10 mouse cellular contexts compared by ENCODE assay signal in genomic region chr7:19939555-19940235, GRCm38 (mm10). TPM values are rescaled to one million over a fixed set of nuclear protein-coding genes. Genes with fewer than 3 reads are reported as not detected.
DNase-seq lines count a peak whose midpoint lies in the region; ATAC-seq and TF ChIP-seq lines count a peak whose summit lies in the region.
"Had no signal": no experiment of that assay in that cellular context is flagged by ENCODE, and none has a peak within 500 bp of the region (broad histone marks: within the 10 kb centered on the region; RNA-seq: fewer than 3 reads in every experiment).

No protein-coding gene starts in this region.

- ATAC-seq in forebrain, embryonic 14.5 days: no peak
- peak; percentile 87 for ATAC-seq in heart, embryonic 15.5 days (replicated peaks; ENCODE audit: insufficient number of reproducible peaks, insufficient read depth, low FRiP score, low read depth)
- ATAC-seq in stomach, postnatal 0 days (ENCODE audit: low FRiP score, low TSS enrichment): peak; percentile 80

- no peaks in the 10 kb centered on the region for H3K4me1 ChIP-seq in forebrain, embryonic 14.5 days (ENCODE audit: control insufficient read depth, insufficient read depth, low read length)
- no peaks in the 10 kb centered on the region for H3K4me1 ChIP-seq in forebrain, embryonic 10.5 days
- H3K4me1 ChIP-seq in heart, embryonic 15.5 days (replicated peaks): peaks cover 31% of the 10 kb centered on the region
- no peaks in the 10 kb centered on the region for H3K4me1 ChIP-seq in stomach, postnatal 0 days (replicated peaks; ENCODE audit: control insufficient read depth, insufficient read depth)

- no peak overlapping the region for H3K4me2 ChIP-seq in forebrain, embryonic 14.5 days (ENCODE audit: low read length)
- H3K4me2 ChIP-seq in heart, embryonic 15.5 days: peak overlapping the region; percentile 39
- H3K4me2 ChIP-seq in stomach, postnatal 0 days (replicated peaks; ENCODE audit: low read depth): peak overlapping the region; percentile 34; the same call in 1 of the 2 replicates

- no peak overlapping the region for H3K27ac ChIP-seq in forebrain, embryonic 14.5 days (ENCODE audit: low read depth, low read length)
- H3K27ac ChIP-seq in forebrain, embryonic 10.5 days: no peak overlapping the region
- H3K27ac ChIP-seq in heart, embryonic 15.5 days: peak overlapping the region; percentile 83
- peak overlapping the region; percentile 73 for H3K27ac ChIP-seq in stomach, postnatal 0 days (replicated peaks)

- no peaks in the 10 kb centered on the region for H3K27me3 ChIP-seq in forebrain, embryonic 14.5 days (replicated peaks; ENCODE audit: control insufficient read depth, insufficient read depth, low read length)
- no peaks in the 10 kb centered on the region for H3K27me3 ChIP-seq in forebrain, embryonic 10.5 days (ENCODE audit: poor library complexity, severe bottlenecking)
- H3K27me3 ChIP-seq in heart, embryonic 15.5 days: no peaks in the 10 kb centered on the region; the same call in 1 of the 2 replicates
- no peaks in the 10 kb centered on the region for H3K27me3 ChIP-seq in stomach, postnatal 0 days (ENCODE audit: control insufficient read depth, insufficient read depth, low read length)

- no peak overlapping the region for H3K4me3 ChIP-seq in forebrain, embryonic 14.5 days (ENCODE audit: low read depth, low read length)
- no peak overlapping the region for H3K4me3 ChIP-seq in forebrain, embryonic 10.5 days
- no peak overlapping the region for H3K4me3 ChIP-seq in heart, embryonic 15.5 days
- no peak overlapping the region for H3K4me3 ChIP-seq in stomach, postnatal 0 days (ENCODE audit: low read depth, low read length)
- H3K4me3 ChIP-seq: erythroblast, embryonic 14.5 days had no signal

- no peaks in the 10 kb centered on the region for H3K9me3 ChIP-seq in forebrain, embryonic 14.5 days (replicated peaks; ENCODE audit: control insufficient read depth, low read length)
- H3K9me3 ChIP-seq in forebrain, embryonic 10.5 days: peaks cover 9% of the 10 kb centered on the region; the same call in 1 of the 2 replicates
- H3K9me3 ChIP-seq in heart, embryonic 15.5 days (replicated peaks): no peaks in the 10 kb centered on the region
- no peaks in the 10 kb centered on the region for H3K9me3 ChIP-seq in stomach, postnatal 0 days (ENCODE audit: control insufficient read depth, low read length)

- no peaks in the 10 kb centered on the region for H3K36me3 ChIP-seq in forebrain, embryonic 14.5 days (ENCODE audit: control insufficient read depth, insufficient read depth, low read length)
- H3K36me3 ChIP-seq in forebrain, embryonic 10.5 days (replicated peaks): no peaks in the 10 kb centered on the region
- H3K36me3 ChIP-seq in heart, embryonic 15.5 days: no peaks in the 10 kb centered on the region
- H3K36me3 ChIP-seq in stomach, postnatal 0 days (ENCODE audit: control insufficient read depth, insufficient read depth, low read length): no peaks in the 10 kb centered on the region

- WGBS in forebrain, embryonic 14.5 days: 67% methylated on average over 10 of the region's 12 CpGs
- WGBS in forebrain, embryonic 10.5 days: 71% methylated on average over 11 of the region's 12 CpGs
- WGBS in heart, embryonic 15.5 days: 45% methylated on average over 9 of the region's 12 CpGs
- whole genome bisulfite sequencing in stomach, postnatal 0 days: 46% methylated on average over 10 of the region's 12 CpGs

- peak; percentile 47 for DNase-seq in forebrain, embryonic 14.5 days (ENCODE audit: low spot score)
- DNase-seq in forebrain, embryonic 10.5 days (ENCODE audit: extremely low spot score, low spot score): no peak
- peak; percentile 90 for DNase-seq in adrenal gland, postnatal 14 days
- DNase-seq in layer of hippocampus, adult 11-12 months (ENCODE audit: low spot score): peak; percentile 78
- peak; percentile 96 for DNase-seq in lung, postnatal 10 days
- DNase-seq in stomach, postnatal 0 days (ENCODE audit: low spot score): peak; percentile 78
- no peak for DNase-seq in retina, embryonic 14.5 days (ENCODE audit: low spot score)

- no peak overlapping the region for H3K9ac ChIP-seq in forebrain, embryonic 14.5 days (ENCODE audit: low read length)
- H3K9ac ChIP-seq in heart, embryonic 15.5 days: no peak overlapping the region
- no peak overlapping the region for H3K9ac ChIP-seq in stomach, postnatal 0 days (ENCODE audit: low read length)

- TF ChIP-seq CTCF in stomach, postnatal 0 days (IDR thresholded peaks at IDR 0.05; ENCODE audit: low read depth): peak; percentile 29; the same call in 1 of the 2 replicates

- TF ChIP-seq EP300 in stomach, postnatal 0 days (optimal IDR thresholded peaks at IDR 0.05): no peak

RNA-seq across cellular contexts. Expression of gene Igsf23, which starts 10.9 kb away (rescaled TPM):
- polyA plus RNA-seq in forebrain, embryonic 14.5 days (2014; fragmentation: Nextera tagmentation; extraction: Ambion mirVana): not detected in 2 replicates
- polyA plus RNA-seq in forebrain, embryonic 10.5 days (2016; fragmentation: Nextera tagmentation; extraction: Ambion mirVana): 0.11 TPM in 1 of 2 replicates, not detected in the other
- total RNA-seq in adrenal gland, postnatal 14 days (2021): 0.41 and 0.75 TPM in 2 replicates
- 1.5 and 1.7 TPM in 2 replicates for polyA plus RNA-seq in heart, embryonic 15.5 days (2015; fragmentation: Nextera tagmentation; extraction: Ambion mirVana)
- 3.2 and 4.4 TPM in 2 replicates for polyA plus RNA-seq in stomach, postnatal 0 days (2015; fragmentation: Nextera tagmentation; extraction: Ambion mirVana)
- polyA plus RNA-seq: erythroblast, embryonic 14.5 days; neural tube, embryonic 11.5 days had no signal

RNA-seq across cellular contexts. Expression of gene Pvr, which starts 18.7 kb away (rescaled TPM):
- 3.2 and 5.0 TPM in 2 replicates for polyA plus RNA-seq in forebrain, embryonic 14.5 days (2014; fragmentation: Nextera tagmentation; extraction: Ambion mirVana)
- polyA plus RNA-seq in forebrain, embryonic 10.5 days (2016; fragmentation: Nextera tagmentation; extraction: Ambion mirVana): 4.7 and 4.8 TPM in 2 replicates
- total RNA-seq in adrenal gland, postnatal 14 days (2021): 31.0 and 34.1 TPM in 2 replicates
- 15.2 and 16.1 TPM in 2 replicates for polyA plus RNA-seq in heart, embryonic 15.5 days (2015; fragmentation: Nextera tagmentation; extraction: Ambion mirVana)
- 6.2 and 6.7 TPM in 2 replicates for polyA plus RNA-seq in stomach, postnatal 0 days (2015; fragmentation: Nextera tagmentation; extraction: Ambion mirVana)

RNA-seq across cellular contexts. Expression of gene Ceacam20, which starts 25.5 kb away (rescaled TPM):
- not detected in 2 replicates for polyA plus RNA-seq in forebrain, embryonic 14.5 days (2014; fragmentation: Nextera tagmentation; extraction: Ambion mirVana)
- polyA plus RNA-seq in forebrain, embryonic 10.5 days (2016; fragmentation: Nextera tagmentation; extraction: Ambion mirVana): not detected in 2 replicates
- not detected in 2 replicates for total RNA-seq in adrenal gland, postnatal 14 days (2021)
- not detected in 2 replicates for polyA plus RNA-seq in heart, embryonic 15.5 days (2015; fragmentation: Nextera tagmentation; extraction: Ambion mirVana)
- polyA plus RNA-seq in stomach, postnatal 0 days (2015; fragmentation: Nextera tagmentation; extraction: Ambion mirVana): not detected in 2 replicates
- polyA plus RNA-seq: erythroblast, embryonic 14.5 days; neural tube, embryonic 11.5 days had no signal

RNA-seq across cellular contexts. Expression of gene Nlrp9b, which starts 51.6 kb away (rescaled TPM):
- not detected in 2 replicates for polyA plus RNA-seq in forebrain, embryonic 14.5 days (2014; fragmentation: Nextera tagmentation; extraction: Ambion mirVana)
- polyA plus RNA-seq in forebrain, embryonic 10.5 days (2016; fragmentation: Nextera tagmentation; extraction: Ambion mirVana): not detected in 2 replicates
- total RNA-seq in adrenal gland, postnatal 14 days (2021): not detected in 2 replicates
- polyA plus RNA-seq in heart, embryonic 15.5 days (2015; fragmentation: Nextera tagmentation; extraction: Ambion mirVana): not detected in 2 replicates
- polyA plus RNA-seq in stomach, postnatal 0 days (2015; fragmentation: Nextera tagmentation; extraction: Ambion mirVana): not detected in 2 replicates
- polyA plus RNA-seq: erythroblast, embryonic 14.5 days; neural tube, embryonic 11.5 days had no signal

RNA-seq across cellular contexts. Expression of gene Ceacam19, which starts 51.9 kb away (rescaled TPM):
- not detected in 2 replicates for polyA plus RNA-seq in forebrain, embryonic 14.5 days (2014; fragmentation: Nextera tagmentation; extraction: Ambion mirVana)
- not detected in 2 replicates for polyA plus RNA-seq in forebrain, embryonic 10.5 days (2016; fragmentation: Nextera tagmentation; extraction: Ambion mirVana)
- total RNA-seq in adrenal gland, postnatal 14 days (2021): not detected in 2 replicates
- not detected in 2 replicates for polyA plus RNA-seq in heart, embryonic 15.5 days (2015; fragmentation: Nextera tagmentation; extraction: Ambion mirVana)
- polyA plus RNA-seq in stomach, postnatal 0 days (2015; fragmentation: Nextera tagmentation; extraction: Ambion mirVana): 9.5 and 10.2 TPM in 2 replicates
- polyA plus RNA-seq: erythroblast, embryonic 14.5 days; neural tube, embryonic 11.5 days had no signal

Comparison
In these comparisons a context has a peak if more than half of its experiments do, and no peak if none do; other contexts are left out.
1. DNase-seq: peak in forebrain, embryonic 14.5 days (single experiment), adrenal gland, postnatal 14 days (single experiment), layer of hippocampus, adult 11-12 months (single experiment), lung, postnatal 10 days (single experiment) and stomach, postnatal 0 days (single experiment); none in forebrain, embryonic 10.5 days (single experiment) and retina, embryonic 14.5 days (single experiment).
2. H3K27ac ChIP-seq: peak in heart, embryonic 15.5 days (single experiment) and stomach, postnatal 0 days (single experiment); none in forebrain, embryonic 14.5 days (single experiment) and forebrain, embryonic 10.5 days (single experiment).